Mouse (Mus musculus): ENCODE measurements at regions not wholly inside any gene's neighbourhood (a gene's known extent, or its start where the extent isn't known, plus 50 kb on each side); places are given as distances from the start of the nearest gene placed in this dataset.

DNA sequence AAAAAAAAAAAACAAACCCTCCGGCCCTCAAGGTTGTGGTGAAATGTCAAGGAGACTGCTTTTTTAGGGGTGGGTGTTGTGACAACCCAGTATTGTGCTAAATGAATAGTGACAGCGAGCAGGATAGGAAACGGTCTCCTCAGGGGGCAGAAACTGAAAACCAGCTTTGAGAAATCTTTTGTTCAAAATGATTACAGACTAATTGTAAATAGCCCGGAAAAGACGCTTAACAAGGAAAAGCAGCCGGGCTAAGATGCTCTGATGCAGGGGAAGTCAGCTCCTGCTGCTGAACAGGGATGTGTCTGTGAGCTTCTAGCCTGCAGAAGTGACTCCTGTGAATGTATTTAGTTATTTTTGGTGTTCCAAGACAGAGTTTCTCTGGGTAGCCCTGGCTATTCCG lies 118.5 kb downstream of the Phlda1 start:
- no peak for TF ChIP-seq CTCF (IDR thresholded peaks at IDR 0.05; ENCODE audit: low read depth)
- no peak for TF ChIP-seq EP300 (IDR thresholded peaks at IDR 0.05; ENCODE audit: low read depth)

All from heart, postnatal 0 days (tissue).